Mouse (Mus musculus) naive thymus-derived CD4-positive, alpha-beta T cell, adult 2 months (primary cell): ENCODE measurements around the gene Emc10.

ENCODE experiments used
- DNase-seq: peaks from one replicate; pipeline ENCODE4 v3.0.0-alpha.2; 2011; ENCODE audit warnings: low read depth

Gene Emc10

DNA sequence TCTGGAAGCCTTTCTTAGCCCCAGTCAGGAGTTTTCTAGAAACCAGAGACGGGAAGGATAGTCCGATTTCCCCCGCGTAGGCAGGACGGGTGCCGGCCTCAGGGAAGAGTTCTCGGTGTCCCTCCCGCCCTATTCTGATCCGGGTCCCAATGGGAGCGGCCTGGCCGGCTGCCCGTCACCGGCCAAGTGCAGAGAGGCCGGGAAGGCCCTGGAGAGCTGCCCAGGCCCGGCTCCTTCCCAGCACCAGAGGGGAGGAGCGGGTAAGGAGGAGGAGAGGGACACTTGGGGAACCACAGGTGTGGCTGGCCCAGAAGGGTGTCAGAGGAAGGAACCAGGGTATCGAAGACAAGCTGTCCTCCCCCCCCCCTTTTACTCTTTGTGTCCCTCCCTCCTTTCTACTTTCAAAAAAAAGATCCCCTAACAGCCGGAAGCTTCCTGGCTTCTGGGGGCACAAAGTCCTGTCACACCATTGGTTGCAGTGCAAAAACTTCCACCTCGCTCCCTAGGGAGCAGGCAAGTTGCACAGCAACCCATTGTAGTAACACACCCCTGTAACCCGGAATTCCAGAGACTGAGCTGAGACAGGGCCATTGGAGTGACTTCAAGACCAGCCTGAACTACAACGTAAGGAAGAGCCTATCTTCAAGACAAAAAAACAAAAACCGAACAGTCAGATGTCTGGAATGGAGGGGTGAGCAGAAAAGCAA is 28.9 kb upstream of the Emc10 start:
- no peak for DNase-seq

DNA sequence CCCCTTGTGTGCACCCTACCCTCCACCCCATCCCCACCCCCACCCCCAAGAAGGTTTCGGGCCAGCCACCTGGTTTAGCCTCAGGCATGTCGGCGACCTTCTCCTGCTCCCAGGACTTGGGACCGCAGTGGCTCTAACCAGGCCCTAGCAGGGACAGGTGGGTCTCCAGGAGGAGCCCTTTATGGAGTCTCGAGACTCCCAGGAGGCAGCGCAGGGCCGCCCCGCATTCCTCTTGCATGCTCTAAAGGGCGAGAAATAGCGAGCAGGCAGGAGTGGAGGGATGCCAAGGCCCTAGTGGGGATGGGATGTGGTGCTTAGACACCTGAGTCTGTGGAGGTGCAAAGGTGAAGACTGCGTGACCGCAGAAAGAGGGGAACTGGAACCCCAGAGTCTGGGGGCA is 28.2 kb upstream of the Emc10 start, which contains the start of gene Mybpc2:
Gene Mybpc2, minus strand, starts transcription at position 155 of the 400 bp plus-strand sequence.
- no peak for DNase-seq

DNA sequence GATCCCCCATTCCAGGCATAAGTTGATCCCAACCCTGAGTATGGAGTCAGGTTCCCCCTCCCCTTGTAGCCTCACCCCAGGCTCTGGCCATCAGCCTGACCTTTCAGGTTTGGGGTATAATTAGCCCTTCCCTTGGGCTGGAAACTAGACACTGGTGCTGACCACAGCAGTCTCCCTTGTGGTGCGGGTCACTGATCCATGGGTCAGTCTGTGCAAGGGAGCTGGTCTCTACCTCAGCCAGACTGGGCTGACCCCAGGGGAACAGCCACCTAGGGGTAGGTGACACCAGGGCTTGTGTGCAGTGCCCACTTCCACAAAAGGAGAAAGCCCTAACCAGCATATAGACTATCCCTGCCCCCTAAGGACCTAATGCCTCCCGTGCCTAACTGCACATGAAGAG is 26.7 kb upstream of the Emc10 start:
- no peak for DNase-seq

DNA sequence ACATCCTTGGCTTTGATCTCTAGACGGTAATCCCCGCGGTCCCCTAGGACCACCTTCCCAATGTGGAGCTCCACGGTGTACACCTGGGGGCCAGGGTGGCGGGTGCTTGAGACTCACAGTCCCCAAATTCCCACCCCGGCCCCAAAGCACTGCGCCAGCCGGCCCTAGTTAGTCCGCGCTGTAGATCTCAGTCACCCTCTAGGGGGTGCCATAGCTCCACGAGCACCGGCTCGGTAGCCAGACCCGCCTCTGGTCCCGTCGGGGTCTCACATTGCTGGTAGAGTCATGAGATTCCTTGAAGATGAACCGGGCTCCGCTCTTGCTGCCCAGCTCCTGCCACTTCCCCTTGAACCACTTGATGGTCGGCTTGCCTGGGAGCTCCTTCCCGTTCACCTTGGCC is 25.4 kb upstream of the Emc10 start:
- peak; percentile 71 for DNase-seq

DNA sequence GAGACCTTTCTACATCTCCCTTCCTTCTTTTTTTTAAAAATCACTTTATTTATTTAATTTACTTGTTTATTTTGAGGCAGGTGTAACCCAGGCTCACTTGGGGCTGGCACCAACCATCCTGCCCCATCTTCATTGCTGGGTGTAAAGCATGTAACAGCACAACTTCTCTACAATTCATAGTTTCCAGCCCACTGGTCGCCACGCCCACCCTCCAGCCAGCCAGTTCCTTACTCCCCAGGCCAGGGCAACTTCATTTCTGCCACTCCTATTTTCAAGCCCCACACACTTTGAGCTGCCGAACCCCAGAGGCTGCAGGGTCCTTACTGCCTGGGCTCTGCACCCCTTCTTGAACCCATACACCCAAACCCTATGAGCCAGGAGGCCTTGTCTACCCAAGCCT is 24.7 kb upstream of the Emc10 start:
- DNase-seq: no peak

DNA sequence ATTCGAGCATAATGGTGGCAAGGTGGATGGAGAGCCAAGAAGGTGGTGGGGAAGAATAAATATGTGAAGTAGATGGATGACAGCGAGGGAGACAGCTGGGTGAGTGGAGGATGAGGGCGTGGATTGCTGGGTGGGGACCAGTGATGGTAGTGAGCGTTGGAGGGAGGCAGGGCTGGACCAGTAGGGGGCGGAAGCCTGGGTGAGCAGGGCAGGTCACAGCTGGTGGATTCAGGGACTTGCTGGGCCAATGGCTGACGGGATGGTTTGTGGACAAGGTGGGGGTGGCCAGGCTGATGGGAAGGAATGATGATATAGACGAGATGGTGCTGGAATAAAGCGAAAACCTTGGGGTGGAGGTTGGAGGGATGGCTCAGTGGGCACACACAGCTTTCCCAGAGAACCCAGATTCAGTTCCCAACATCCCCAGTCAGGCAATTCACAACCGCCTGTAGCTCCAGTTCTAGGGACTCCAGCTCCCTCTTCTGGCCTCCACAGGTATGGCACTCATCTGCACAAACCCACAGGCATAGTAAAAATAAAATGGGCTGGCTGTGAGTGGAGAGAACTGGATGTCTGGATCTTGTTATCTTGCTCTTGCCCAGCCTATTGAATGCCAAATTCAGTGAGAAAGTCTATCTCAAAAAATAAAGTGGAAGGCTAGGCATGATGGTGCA is 23.0 kb upstream of the Emc10 start:
- peak; percentile 28 for DNase-seq

DNA sequence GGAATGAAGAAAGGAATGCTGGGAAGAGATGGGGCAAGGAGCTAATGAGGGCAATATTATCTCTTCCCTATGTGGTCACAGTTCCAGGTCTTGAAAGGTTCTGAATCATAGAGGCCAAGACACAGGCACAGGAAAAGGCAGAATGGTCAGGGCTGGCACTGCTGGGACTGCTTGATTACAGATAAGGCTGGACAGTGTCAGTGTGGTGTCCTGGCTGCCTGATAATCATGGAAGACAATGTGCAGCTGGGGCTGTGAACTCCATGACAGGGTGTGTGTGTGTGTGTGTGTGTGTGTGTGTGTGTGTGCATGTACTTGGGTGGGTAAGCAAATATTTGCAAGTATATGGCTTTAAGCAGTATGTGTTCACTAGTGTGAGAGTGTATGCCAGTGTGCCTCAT is 11.2 kb upstream of the Emc10 start:
- DNase-seq: no peak

DNA sequence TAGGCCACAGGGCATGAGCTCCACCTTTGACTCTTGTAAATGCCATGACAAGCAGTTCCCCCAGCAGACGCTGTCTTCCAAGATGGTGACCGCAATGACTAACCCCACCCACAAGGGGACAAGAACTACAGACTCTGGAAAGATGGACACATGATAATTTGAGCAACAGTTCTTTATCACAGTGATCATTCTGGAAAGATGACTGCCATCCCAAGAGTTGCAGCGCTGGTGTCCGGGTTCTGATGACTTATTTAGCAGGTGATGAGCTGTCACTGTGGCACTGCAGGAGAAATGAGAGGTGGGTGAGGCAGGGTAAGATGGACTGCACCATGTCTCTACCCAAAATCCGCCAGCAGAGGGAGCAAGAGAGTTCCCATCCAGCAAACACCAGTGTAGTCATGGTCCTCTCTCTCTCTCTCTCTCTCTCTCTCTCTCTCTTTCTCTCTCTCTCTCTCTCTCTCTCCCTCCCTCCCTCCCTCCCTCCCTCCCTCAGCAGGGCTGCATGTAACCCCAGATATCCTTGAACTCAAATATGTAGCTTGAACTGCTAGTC is 5.3 kb upstream of the Emc10 start:
- DNase-seq: peak; percentile 89

DNA sequence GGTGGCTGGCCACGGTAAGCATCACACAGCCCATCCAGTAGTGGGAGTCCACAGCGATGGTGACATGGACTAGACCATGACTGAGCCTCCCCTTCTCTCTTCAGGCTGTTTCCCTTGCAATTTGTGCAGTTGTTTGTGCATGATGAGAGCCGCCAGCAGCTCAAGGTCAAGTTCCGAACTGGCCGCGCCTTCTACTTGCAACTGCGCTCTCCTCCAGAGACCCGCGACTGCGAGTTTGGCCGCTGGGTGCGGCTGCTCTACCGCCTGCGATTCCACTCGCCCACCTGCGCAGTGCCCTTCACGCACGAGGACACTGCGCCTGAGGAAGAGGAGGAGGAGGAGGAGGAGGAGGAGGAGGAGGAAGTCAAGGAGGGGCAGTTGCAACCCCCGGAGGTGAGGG is 3.7 kb upstream of the Emc10 start:
- no peak for DNase-seq

DNA sequence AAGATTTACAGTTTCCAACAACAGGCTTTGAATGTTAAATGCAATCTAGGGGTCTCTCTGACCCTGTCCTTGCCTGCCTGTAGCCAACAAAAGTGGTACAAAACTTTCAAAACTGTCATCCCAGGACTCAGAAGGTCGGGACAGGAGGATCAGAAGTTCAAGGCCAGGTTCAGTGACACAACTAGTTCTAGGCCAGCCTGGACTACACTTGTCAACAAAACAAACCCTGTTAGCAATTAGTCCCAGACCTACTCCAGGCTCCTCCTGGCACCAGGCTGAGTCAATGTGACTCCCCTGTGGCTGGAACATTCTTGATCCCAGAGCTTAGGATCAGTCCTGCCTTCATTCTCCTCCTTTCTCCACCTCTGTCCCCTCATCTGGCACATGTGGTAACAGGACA is 2.6 kb upstream of the Emc10 start:
- DNase-seq: no peak

DNA sequence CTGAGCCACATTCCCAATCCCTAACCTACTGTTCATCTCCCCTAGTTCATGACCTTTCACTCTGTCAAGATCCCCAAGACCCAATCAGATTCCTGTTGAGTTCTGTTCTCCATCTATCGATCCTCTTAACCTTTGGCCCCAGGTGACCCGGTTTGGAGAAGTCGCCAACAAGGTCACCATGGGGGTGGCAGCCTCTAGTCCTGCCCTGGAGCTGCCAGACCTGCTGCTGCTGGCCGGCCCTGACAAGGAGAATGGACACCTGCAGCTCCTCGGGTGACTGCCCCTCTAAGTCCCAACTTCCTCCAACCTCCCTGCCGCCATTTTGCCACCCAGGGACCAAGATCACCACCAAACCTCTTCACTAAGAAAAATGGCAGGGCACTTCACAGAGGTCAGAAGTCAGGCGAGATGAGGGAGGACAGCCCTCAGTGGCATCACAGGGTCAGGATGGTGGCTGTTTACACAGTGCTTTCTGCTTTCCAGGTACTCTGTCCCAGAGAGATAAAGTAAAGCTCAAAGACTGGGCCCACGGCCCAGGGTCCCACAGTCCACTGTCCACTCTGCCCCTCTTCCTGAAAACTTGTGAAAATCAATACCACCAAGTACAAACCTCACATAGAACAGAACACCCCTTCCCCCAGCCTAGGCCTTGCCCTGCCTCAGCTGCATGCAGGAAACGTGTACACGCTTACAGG is 1.2 kb upstream of the Emc10 start:
- no peak for DNase-seq

DNA sequence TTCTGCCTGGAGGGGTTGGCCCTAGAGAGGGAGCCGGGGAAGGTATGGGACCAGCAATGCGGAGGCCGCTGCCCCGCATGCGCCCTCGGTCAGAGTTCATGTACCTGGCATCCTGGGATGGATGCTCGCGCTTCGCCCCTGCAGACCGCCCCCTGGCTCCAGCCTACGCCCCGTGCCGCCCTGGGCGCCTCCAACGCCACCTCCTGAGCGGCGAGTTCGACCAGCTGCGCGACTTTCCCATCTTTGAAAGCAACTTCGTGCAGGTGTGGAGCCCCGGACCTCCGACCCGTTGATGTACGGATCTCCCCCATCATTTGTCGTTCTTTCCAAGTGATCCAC is 411 bp upstream of the Emc10 start:
- no peak for DNase-seq

DNA sequence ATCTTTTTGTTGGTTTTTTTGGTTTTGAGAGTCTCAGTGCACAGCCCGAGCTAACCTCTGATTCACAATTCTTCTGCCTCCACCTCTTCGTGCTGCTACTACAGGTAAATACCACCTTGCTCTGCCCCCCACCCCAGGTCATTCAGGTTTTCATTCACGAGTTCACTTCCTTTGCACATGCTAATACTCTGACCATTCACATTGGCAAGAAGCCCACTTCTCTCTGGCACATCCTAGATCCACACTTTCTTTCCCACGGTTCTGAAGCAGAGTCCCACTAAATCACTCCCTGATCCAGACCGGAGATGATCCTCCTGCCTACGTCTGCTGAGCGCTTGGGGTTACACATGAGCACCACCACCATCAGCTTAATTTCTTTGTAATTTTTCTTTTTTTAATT is 1.2 kb downstream of the Emc10 start:
- no peak for DNase-seq

DNA sequence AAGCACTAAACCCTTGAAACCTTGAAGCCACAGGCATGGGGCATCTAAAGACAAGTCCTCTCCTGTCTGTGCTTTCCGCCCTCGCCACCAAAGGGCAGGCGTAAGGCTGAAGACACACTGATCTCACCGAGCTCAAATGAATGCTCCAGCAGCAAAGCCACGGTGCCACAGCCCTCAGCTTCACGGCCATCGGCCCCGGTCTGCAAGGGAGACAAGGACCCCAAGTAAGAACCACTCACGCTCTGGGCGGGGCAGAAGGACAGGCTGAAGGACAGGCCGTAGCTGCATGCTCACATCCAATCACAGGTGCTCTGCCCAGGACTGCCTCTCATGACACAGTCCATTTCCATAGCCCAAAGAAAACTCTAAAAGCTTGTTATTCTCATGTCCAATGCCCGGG is 1.6 kb downstream of the Emc10 start:
- DNase-seq: no peak

DNA sequence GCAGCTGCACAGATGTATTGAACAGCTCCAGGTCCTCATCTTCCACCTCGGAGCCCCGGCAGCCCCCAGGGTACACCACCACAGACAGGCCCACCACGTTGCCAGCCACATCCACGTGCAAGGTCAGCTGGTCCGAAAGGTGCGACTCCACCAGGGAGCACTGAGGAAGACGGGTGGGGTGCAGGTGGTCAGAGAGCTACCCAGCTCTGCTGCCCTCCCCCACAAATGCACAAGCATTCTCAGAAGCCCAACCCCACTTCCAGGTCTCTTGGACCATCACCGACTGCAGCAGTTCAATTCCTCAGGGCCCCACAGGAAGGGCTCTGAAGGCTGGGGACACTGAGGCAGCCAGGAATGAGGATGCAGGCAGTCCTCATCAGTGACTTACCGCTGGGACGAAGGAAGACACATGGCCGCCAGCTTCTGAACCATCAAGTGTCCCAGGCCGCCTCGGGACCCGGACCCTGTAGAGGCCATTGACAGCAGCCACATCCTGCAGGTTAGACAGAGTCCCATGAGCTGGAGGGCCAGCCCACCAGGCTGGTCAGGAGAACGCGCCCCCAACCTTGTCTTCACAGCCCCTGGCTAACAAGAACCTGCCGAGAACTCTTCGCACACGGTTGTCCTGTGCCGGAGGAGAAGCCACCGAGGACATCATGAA is 4.0 kb downstream of the Emc10 start:
- no peak for DNase-seq

DNA sequence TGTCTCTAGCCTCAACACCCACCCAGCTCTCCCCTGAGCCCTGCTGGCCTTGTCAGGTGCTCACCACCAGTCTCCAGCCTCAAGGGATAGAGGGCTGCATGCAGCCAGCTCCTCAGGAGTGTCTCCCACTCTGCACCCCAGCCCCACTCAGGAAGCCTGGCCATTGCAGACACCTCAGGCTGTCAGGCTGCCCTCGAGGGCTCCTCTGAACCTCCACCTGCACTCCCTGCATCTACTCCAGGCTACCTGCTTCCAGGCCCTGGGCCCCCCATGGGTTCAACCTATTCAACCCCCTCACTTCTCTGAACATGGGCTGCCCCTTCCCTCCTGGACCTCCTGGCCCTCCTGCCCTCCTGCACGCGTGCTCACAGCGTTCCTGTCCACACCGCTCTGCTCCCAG is 4.9 kb downstream of the Emc10 start:
- no peak for DNase-seq

DNA sequence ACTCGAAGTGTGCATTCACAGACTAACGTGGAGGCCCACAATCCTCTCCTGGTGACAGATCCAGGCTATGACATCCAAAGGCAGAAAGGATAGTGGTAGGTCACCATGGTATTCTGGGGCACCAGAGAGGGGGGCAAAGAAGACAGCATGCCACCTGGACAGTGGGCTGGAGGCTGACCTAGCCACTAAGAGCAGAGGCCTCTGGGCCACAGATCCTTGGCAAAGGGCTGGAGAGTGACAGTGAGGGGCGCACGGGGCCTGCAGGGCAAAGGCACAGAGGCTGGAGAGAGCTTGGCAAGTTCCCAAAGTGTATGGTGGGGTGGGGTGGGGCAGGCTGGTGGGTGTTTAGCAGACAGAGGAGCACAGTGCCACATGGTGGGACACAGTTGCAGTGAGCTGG is 6.0 kb downstream of the Emc10 start:
- no peak for DNase-seq

DNA sequence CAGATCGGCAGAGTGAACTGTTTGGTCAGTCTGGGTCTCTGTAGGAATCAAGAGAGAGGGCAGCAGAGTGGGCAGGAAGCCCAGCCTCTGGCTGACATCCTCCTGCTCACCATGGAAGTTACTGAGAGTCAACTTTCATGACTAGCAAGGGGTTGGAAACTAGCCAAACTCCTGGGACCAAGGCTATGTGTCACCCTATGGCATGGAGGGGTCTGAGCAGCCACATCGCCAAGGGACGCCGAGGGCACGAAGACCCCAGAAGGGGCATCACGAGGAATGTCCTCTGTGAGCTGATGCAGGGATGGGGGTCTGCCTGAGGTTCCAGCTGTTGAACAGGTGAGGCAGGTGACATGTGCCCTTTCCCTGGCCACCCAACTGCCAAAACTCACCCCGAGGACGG is 7.8 kb downstream of the Emc10 start:
- no peak for DNase-seq

DNA sequence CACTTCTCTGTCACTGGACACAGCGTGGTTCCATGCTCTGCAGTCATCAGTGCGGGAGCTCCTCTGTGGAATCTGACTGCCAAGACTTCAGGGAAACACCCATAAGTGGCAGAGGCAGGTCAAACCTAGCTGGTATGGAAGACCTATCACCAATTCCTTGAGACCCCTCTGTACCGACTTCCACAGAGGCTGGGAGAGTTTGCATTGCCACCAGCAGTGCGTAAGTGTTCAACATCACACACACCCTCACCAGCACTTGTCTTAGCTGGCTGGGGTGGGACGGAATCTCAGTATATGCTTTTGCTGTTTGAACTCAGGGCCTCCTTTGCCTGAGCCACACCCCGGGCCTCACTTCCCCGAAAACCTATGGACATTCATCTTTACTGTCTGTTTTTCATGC is 8.4 kb downstream of the Emc10 start:
- DNase-seq: no peak

DNA sequence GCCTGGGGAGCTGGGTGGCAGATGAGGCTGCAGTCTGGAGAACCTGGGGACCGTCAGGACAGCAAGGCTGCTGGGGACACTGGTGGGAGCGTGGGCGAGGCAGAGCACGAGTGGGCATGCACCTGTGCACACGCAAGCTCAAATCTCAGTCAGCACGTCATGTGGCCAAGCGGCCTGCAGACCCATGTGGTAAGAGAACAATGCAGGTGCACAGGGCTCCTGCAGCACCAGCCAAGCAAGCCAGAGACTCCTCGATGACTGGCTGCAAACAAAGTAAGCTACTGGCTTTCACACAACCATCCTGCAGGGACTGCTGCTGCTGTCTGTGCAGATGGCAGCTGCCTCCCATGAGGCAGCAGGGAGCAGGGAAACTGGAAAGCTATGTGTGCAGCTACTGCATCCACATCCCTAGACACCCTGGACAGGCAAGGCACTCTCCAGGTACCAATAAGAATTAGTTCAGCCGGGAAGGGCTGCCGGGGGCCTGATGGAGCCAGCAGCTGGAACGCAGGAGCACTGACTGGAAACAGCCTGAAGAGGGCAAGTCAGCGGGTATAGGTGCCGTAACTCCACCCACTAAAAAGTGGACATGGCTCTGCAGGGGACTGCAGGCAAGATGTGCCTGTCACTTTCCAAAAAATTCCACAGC is 9.3 kb downstream of the Emc10 start:
- no peak for DNase-seq

DNA sequence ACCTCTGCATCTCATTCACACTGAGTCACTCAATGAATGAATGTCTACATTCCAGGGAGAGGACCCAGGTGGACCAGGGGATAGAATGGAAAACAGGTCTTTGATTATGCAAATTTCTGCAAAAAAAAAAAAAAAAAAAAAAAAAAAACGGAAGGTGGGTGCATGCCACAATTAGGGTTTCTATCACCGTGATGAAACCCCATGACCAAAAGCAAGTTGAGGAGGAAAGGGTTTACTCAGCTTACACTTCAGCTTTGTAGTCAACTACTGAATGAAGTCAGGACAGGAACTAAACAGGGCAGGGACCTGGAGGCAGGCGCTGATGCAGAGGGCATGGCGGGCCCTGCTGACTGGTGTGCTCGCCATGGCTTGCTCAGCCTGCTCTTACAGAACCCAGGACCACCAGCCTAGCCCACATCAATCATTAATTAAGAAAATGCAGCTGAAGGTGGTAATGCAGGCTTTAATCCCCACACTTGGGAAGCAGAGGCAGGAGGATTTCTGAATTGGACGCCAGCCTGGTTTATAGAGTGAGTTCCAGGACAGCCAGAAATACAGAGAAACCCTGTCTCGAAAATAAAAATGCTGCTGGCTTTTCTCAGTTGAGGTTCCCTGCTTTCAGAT is 10.6 kb downstream of the Emc10 start:
- DNase-seq: no peak
